Mouse (Mus musculus) yolk sac, embryonic 10.5 days (tissue): Measurements from ENCODE around the gene Olfr1277.

Experiments used
- DNase-seq: peaks from one replicate; pipeline ENCODE4 v3.0.0-alpha.2; 2017; ENCODE audit warnings: low spot score

Olfr1277 gene

DNA sequence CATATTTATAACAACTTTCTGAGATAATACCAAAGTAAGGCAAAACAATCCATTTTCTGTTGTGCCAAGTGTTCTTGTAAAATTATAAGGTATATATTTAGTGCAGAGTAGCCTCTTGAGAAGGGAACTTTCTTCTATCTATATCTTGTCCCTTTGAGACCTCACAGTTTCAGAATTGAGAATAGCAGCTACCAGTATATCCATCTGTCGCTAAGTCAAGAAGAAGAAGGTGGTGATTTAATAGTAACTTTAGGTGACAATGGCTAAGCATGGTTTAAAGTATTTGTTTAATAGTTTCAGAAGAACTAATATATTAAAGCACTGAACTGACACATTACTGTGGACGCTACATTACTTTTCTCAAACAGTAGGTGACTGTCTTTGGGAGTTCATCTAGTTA lies at the start of gene Olfr1277:
TSS of gene Olfr1277 (minus strand) at position 101 of the 400 bp plus-strand sequence.
- DNase-seq, result no peak

DNA sequence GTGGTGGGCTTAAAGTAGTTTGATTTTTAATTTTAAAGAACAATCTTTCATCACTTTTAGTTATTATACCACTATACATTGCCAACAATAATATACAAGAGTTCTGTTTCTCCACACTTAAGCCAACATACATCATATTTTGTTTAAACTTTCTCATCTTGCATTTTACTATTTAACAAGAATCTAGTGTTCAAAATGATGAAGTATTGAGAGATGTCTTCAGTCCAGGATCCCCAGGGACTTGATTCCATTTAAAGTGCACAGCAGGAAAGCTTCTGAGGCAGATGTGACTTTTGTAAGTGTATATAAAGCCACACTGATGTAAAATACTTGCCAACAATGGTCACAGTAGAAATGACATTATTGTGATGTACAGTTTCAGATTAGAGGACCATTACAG lies 39.8 kb upstream of the Olfr1277 start, which contains the start of gene Olfr1280:
TSS of gene Olfr1280 (plus strand) at position 301 of the 400 bp plus-strand sequence.
- no peak for DNase-seq

DNA sequence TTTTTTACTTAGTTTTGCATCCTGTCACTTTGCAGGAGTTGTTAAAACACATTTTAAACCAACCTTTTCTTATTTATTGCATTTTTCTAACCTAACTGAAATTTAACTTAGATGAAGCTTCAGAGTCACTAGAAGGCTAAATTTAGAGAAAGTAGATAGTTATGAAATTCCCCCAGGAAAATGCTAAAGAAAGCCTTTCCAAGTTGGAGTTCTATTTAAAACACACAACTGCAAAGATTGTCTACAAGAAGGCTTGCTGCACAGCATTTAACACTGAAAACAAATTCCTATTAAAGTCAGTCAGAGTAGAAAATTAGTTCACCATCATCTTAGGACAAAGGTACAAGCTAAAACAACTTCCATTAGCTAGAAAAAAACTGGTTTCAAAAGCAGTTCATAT lies 26.5 kb upstream of the Olfr1277 start, which contains the start of gene Olfr1279:
TSS of gene Olfr1279 (plus strand) at position 262 of the 400 bp plus-strand sequence.
- DNase-seq, result no peak

DNA sequence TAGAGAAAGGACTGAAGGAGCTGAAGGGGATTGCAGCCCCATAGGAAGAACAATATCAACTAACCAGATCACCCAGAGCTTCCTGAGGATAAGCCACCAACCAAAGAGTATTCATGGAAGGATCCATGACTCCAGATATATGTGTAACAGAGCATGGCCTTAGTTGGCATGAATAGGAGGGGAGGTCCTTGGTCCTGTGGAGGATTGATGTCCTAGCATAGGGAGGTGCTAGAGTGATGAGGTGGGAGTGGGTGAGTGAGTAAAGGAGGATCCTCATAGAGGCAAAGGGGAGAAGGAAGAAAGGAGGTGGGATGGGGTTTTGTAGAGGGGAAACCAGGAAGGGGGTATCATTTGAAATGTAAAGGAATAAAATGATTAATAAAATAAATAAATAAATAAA lies 24.6 kb upstream of the Olfr1277 start:
- no peak for DNase-seq

DNA sequence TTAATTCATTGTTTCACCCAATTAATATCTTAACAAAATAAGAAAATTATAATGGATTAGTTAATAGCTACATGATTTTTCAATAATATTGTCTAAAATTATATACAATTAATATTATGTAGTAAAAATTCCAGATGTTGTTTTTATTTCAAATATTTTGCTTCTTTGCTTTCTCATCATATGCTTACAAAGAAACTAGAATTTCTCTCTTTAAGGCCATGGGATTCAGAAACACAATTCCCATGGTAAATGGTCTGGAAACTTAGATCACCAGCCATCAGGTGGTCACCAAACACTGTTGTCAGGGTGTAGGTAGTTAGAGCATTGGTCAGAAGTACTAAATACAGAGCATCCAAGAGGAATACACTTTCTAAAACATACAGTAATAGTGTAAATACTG lies 15.9 kb upstream of the Olfr1277 start, which contains the start of gene Olfr1278:
TSS of gene Olfr1278 (plus strand) at position 301 of the 400 bp plus-strand sequence.
- DNase-seq, result no peak

DNA sequence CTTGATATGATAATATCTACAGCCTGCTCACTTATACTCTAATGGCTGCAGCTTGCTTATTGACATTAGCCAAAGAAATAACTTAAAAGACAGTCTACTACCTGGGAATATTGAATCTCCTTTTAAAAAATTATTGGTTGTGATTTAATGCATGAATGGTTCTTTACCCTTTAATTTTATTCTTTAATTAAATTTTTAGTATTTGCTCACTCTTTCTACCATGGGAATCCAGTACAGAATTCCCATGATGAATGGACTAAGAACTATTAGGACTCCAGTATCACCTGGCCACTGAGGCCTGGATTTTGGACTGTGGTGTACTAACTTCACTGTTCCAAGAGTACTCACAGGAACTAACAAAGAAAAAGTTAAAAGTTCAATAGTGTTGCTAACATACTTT lies 19.7 kb downstream of the Olfr1277 start, which contains the start of gene Olfr1276:
TSS of gene Olfr1276 (plus strand) at position 301 of the 400 bp plus-strand sequence.
- DNase-seq, result no peak

DNA sequence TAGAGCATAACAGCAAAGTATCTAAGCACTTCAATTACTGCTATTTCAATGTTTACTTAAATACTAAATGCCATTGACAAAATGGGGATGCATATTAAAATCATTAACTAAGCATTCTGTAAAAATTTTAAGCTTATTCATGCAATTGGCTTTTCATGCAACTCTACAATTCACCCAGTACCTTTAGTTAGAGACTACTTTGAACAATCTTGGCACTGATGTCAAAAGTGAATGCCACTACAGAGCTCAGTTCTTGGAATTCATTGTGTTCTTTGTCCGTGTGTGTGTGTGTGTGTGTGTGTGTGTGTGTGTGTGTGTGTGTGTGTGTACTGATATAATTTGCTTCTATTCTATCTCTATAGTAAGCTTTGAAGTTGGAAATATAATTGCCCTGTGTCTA lies 38.7 kb downstream of the Olfr1277 start, which contains the start of gene Olfr1275:
TSS of gene Olfr1275 (minus strand) at position 101 of the 400 bp plus-strand sequence.
- no peak for DNase-seq

DNA sequence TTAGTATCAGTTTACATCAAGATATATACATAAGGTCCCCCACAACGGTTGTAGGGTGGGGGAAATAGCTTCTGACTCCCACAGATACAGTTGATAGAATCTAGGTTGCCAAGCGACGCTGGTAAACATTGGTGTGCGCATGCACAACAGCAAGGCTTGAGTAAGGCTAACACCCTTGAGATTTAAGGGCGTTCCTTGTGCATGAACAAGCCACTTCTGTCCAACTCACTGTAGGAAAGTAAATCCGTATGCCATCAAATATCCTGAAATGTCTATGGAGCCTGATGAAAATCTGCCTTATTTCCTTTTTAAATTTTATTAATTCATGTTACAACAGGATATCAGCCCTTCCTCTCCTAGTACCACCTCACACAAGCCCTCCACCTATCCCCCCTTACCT lies 44.4 kb downstream of the Olfr1277 start, which contains the start of gene 4930430A15Rik:
TSS of gene 4930430A15Rik (minus strand) at position 101 of the 400 bp plus-strand sequence.
- no peak for DNase-seq
